Mouse (Mus musculus): ENCODE measurements around the gene Gm38100. TPM values are rescaled to one million over a fixed set of nuclear protein-coding genes. Genes with fewer than 3 reads are reported as not detected.

Gm38100 gene
- total and polyA plus RNA-seq, 3 experiments, result 0.15 to 0.24 TPM; not detected in 1

DNA sequence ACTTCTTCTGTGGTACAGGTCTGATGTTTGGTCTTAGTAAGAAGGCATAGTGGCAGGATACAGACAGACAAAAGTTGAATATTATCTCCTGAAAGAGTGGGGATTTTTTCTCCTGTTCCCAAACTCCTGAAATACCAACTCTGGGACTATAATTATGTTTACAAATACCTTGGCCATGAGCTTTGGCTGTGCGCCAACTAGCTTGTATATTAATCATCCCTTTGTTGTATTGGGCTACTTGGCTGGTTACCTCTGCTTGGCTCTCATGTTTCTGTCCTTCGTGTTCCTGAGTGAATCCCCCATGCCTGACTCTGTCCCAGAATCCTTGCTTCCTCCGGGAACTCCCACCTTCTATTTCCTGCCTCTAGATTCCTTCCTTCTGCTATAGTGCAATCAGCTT lies 36.7 kb upstream of the Gm38100 start:
- H3K4me3 ChIP-seq (ENCODE audit: control insufficient read depth in 1 of 2, insufficient read depth in 1 of 2, low read depth in 2 of 2, low read length in 2 of 2), result no peak overlapping the region
- H3K9ac ChIP-seq (ENCODE audit: control insufficient read depth, low read depth, low read length, poor library complexity, severe bottlenecking), result no peak overlapping the region
- H3K4me1 ChIP-seq (ENCODE audit: control insufficient read depth in 1 of 2, insufficient read depth in 2 of 2, low read length in 2 of 2), result peaks cover 5 to 18% of the 10 kb centered on the region in 2 experiments; a peak in 3 of 4 replicates
- peaks cover 28% of the 10 kb centered on the region for H3K79me2 ChIP-seq (ENCODE audit: control insufficient read depth, insufficient read depth, low read length, poor library complexity)
- H3K27ac ChIP-seq (ENCODE audit: control insufficient read depth, low read depth, low read length), result no peak overlapping the region
- TF ChIP-seq GABPA (IDR thresholded peaks at IDR 0.05; ENCODE audit: low read depth, low read length), result no peak
- TF ChIP-seq MEF2A (IDR thresholded peaks at IDR 0.05; ENCODE audit: extremely low read depth, insufficient replicate concordance, low read depth, low read length, poor library complexity, severe bottlenecking), result no peak
- TF ChIP-seq ZMIZ1 (IDR thresholded peaks at IDR 0.05; ENCODE audit: low read depth, low read length), result no peak
- TF ChIP-seq NRF1 (IDR thresholded peaks at IDR 0.05; ENCODE audit: insufficient read depth, low read depth, low read length, poor library complexity, severe bottlenecking), result no peak
- no peak for TF ChIP-seq E2F4 (IDR thresholded peaks at IDR 0.05; ENCODE audit: borderline replicate concordance, low read depth, low read length)
- TF ChIP-seq KAT2A (conservative IDR thresholded peaks at IDR 0.05; ENCODE audit: low read depth, low read length), result no peak
- TF ChIP-seq SIN3A (IDR thresholded peaks at IDR 0.05; ENCODE audit: low read length), result no peak
- no peak for TF ChIP-seq CHD2 (IDR thresholded peaks at IDR 0.05; ENCODE audit: low read length)
- no peak for TF ChIP-seq JUND (IDR thresholded peaks at IDR 0.05; ENCODE audit: low read depth, low read length)
- no peak for DNase-seq (ENCODE audit: low read depth, low spot score)
- no peaks in the 10 kb centered on the region for H3K27me3 ChIP-seq (ENCODE audit: control insufficient read depth in 1 of 2, insufficient read depth in 2 of 2, low read length in 2 of 2)
- no peaks in the 10 kb centered on the region for H3K9me3 ChIP-seq (replicated peaks; ENCODE audit: insufficient read depth, low read length)
- peaks cover 32 to 41% of the 10 kb centered on the region in 2 experiments for H3K36me3 ChIP-seq (ENCODE audit: control insufficient read depth in 1 of 2, insufficient read depth in 2 of 2, low read length in 2 of 2)

GRCm38 (mm10) chr1:175893263-175893662 lies 26.9 kb upstream of the Gm38100 start:
- TF ChIP-seq KAT2A (conservative IDR thresholded peaks at IDR 0.05; ENCODE audit: low read depth, low read length), result no peak
- no peak for TF ChIP-seq POLR2A (IDR thresholded peaks at IDR 0.05; ENCODE audit: control insufficient read depth in 1 of 2, insufficient read depth in 1 of 2, low read depth in 1 of 2, low read length in 2 of 2, poor library complexity in 1 of 2)
- TF ChIP-seq EP300 (IDR thresholded peaks at IDR 0.05; ENCODE audit: low read depth in 1 of 2, low read length in 2 of 2), result no peak
- no peak for TF ChIP-seq TCF12 (IDR thresholded peaks at IDR 0.05; ENCODE audit: low read depth, low read length)
- TF ChIP-seq MAFK (IDR thresholded peaks at IDR 0.05; ENCODE audit: borderline replicate concordance, low read depth, low read length), result no peak
- no peak for TF ChIP-seq ZMIZ1 (IDR thresholded peaks at IDR 0.05; ENCODE audit: low read depth, low read length)
- Histone ChIP-seq H3K4me1 (ENCODE audit: control insufficient read depth in 1 of 2, insufficient read depth in 2 of 2, low read length in 2 of 2) (no peaks in the 10 kb centered on the region), H3K9me3 (replicated peaks; ENCODE audit: insufficient read depth, low read length) (no peaks in the 10 kb centered on the region), H3K27me3 (ENCODE audit: control insufficient read depth in 1 of 2, insufficient read depth in 2 of 2, low read length in 2 of 2) (no peaks in the 10 kb centered on the region), H3K79me2 (ENCODE audit: control insufficient read depth, insufficient read depth, low read length, poor library complexity) (no peaks in the 10 kb centered on the region; the same call in 1 of the 2 replicates), H3K4me3 (ENCODE audit: control insufficient read depth in 1 of 2, insufficient read depth in 1 of 2, low read depth in 2 of 2, low read length in 2 of 2) (no peak overlapping the region), H3K9ac (ENCODE audit: control insufficient read depth, low read depth, low read length, poor library complexity, severe bottlenecking) (no peak overlapping the region), H3K27ac (ENCODE audit: control insufficient read depth, low read depth, low read length) (no peak overlapping the region), H3K36me3 (ENCODE audit: control insufficient read depth in 1 of 2, insufficient read depth in 2 of 2, low read length in 2 of 2) (peaks cover 0 to 8% of the 10 kb centered on the region in 2 experiments; a peak in 2 of 4 replicates)
- no peak for DNase-seq (ENCODE audit: low read depth, low spot score)

GRCm38 (mm10) chr1:175893726-175894125 lies 26.4 kb upstream of the Gm38100 start:
- Histone ChIP-seq H3K9me3 (replicated peaks; ENCODE audit: insufficient read depth, low read length) (no peaks in the 10 kb centered on the region), H3K4me3 (ENCODE audit: control insufficient read depth in 1 of 2, insufficient read depth in 1 of 2, low read depth in 2 of 2, low read length in 2 of 2) (no peak overlapping the region), H3K79me2 (ENCODE audit: control insufficient read depth, insufficient read depth, low read length, poor library complexity) (no peaks in the 10 kb centered on the region; the same call in 1 of the 2 replicates), H3K27ac (ENCODE audit: control insufficient read depth, low read depth, low read length) (no peak overlapping the region), H3K36me3 (ENCODE audit: control insufficient read depth in 1 of 2, insufficient read depth in 2 of 2, low read length in 2 of 2) (peaks cover 0 to 9% of the 10 kb centered on the region in 2 experiments; a peak in 2 of 4 replicates), H3K9ac (ENCODE audit: control insufficient read depth, low read depth, low read length, poor library complexity, severe bottlenecking) (no peak overlapping the region), H3K27me3 (ENCODE audit: control insufficient read depth in 1 of 2, insufficient read depth in 2 of 2, low read length in 2 of 2) (no peaks in the 10 kb centered on the region), H3K4me1 (ENCODE audit: control insufficient read depth in 1 of 2, insufficient read depth in 2 of 2, low read length in 2 of 2) (no peaks in the 10 kb centered on the region)
- no peak for DNase-seq (ENCODE audit: low read depth, low spot score)
- TF ChIP-seq JUND (IDR thresholded peaks at IDR 0.05; ENCODE audit: low read depth, low read length), result no peak
- TF ChIP-seq EP300 (IDR thresholded peaks at IDR 0.05; ENCODE audit: low read depth in 1 of 2, low read length in 2 of 2), result no peak
- no peak for TF ChIP-seq MXI1 (IDR thresholded peaks at IDR 0.05; ENCODE audit: low read depth, low read length)
- TF ChIP-seq MAX (IDR thresholded peaks at IDR 0.05; ENCODE audit: low read length), result no peak
- no peak for TF ChIP-seq ELF1 (IDR thresholded peaks at IDR 0.05; ENCODE audit: low read depth, low read length)
- TF ChIP-seq BHLHE40 (IDR thresholded peaks at IDR 0.05; ENCODE audit: borderline replicate concordance, low read depth, low read length), result no peak
- TF ChIP-seq MYC (IDR thresholded peaks at IDR 0.05; ENCODE audit: low read depth, low read length), result no peak
- no peak for TF ChIP-seq HCFC1 (IDR thresholded peaks at IDR 0.05; ENCODE audit: low read depth, low read length)
- no peak for TF ChIP-seq POLR2A (IDR thresholded peaks at IDR 0.05; ENCODE audit: control insufficient read depth in 1 of 2, insufficient read depth in 1 of 2, low read depth in 1 of 2, low read length in 2 of 2, poor library complexity in 1 of 2)
- no peak for TF ChIP-seq MAZ (IDR thresholded peaks at IDR 0.05; ENCODE audit: low read depth, low read length)

Measured in MEL (cell line).